Mouse (Mus musculus): Measurements from ENCODE around the gene Cfdp1.

GRCm38 (mm10) chr8:111802256-111802655 is 51.8 kb downstream of the Cfdp1 start:
- TF ChIP-seq POLR2A (IDR thresholded peaks at IDR 0.05; ENCODE audit: borderline replicate concordance, extremely low read depth, insufficient read depth, insufficient read length, poor library complexity, severe bottlenecking) = no peak
- TF ChIP-seq CTCF (IDR thresholded peaks at IDR 0.05; ENCODE audit: borderline replicate concordance, extremely low read depth, insufficient read depth, insufficient read length) = no peak

Measured in brain, embryonic 14.5 days (tissue).